In genomic region chr5:140959160-140959559, GRCm38 (mm10) we compare ENCODE assay signal across 14 mouse cellular contexts. TPM values are rescaled to one million over a fixed set of nuclear protein-coding genes. Genes with fewer than 3 reads are reported as not detected.
DNase-seq lines count a peak whose midpoint lies in the region; ATAC-seq and TF ChIP-seq lines count a peak whose summit lies in the region.
"Had no signal": no experiment of that assay in that cellular context is flagged by ENCODE, and none has a peak within 500 bp of the region (broad histone marks: within the 10 kb centered on the region; RNA-seq: fewer than 3 reads in every experiment).

No protein-coding gene starts in this region.

- no peak overlapping the region for H3K27ac ChIP-seq in hindbrain, postnatal 0 days
- no peak overlapping the region for H3K27ac ChIP-seq in hindbrain, embryonic 14.5 days
- H3K27ac ChIP-seq: gastrocnemius, adult 2 months; hindbrain, embryonic 13.5 days; liver, embryonic 13.5 days had no signal

- no peak for DNase-seq in hindbrain, postnatal 0 days (ENCODE audit: low spot score)
- no peak for DNase-seq in hindbrain, embryonic 14.5 days (ENCODE audit: low spot score)
- DNase-seq in right cerebral cortex, adult 18-20 months, result peak; percentile 70
- no peak for DNase-seq in right cerebral cortex, postnatal 4 days
- peak; percentile 50 to 68 for DNase-seq in layer of hippocampus, adult 8-10 months (ENCODE audit: low spot score in 2 of 2)
- DNase-seq in telencephalon, adult 2 months (ENCODE audit: low read depth, low spot score), result peak; percentile 54
- no peak for DNase-seq in urinary bladder, adult 2 months (ENCODE audit: low spot score)
- DNase-seq in adrenal gland, postnatal 10 days, result no peak
- DNase-seq: adrenal gland, postnatal 14 days; gastrocnemius, adult 2 months; liver, embryonic 13.5 days; thymus, adult 2 months had no signal

- no peaks in the 10 kb centered on the region for H3K4me1 ChIP-seq in hindbrain, postnatal 0 days (ENCODE audit: insufficient read depth, low read length)
- no peaks in the 10 kb centered on the region for H3K4me1 ChIP-seq in hindbrain, embryonic 14.5 days (replicated peaks; ENCODE audit: control insufficient read depth, insufficient read depth, low read length)
- H3K4me1 ChIP-seq: hindbrain, embryonic 13.5 days; liver, embryonic 13.5 days had no signal

- H3K36me3 ChIP-seq in hindbrain, postnatal 0 days (ENCODE audit: insufficient read depth, low read length), result no peaks in the 10 kb centered on the region
- no peaks in the 10 kb centered on the region for H3K36me3 ChIP-seq in hindbrain, embryonic 14.5 days (replicated peaks; ENCODE audit: control insufficient read depth, insufficient read depth)
- H3K36me3 ChIP-seq: hindbrain, embryonic 13.5 days; liver, embryonic 13.5 days had no signal

- TF ChIP-seq CTCF in hindbrain, postnatal 0 days (IDR thresholded peaks at IDR 0.05; ENCODE audit: low read depth), result 0 out of 2 replicates have a peak, but pooled peaks have one; percentile 5

- H3K4me3 ChIP-seq in hindbrain, postnatal 0 days (ENCODE audit: low read length), result no peak overlapping the region
- H3K4me3 ChIP-seq in hindbrain, embryonic 14.5 days (replicated peaks; ENCODE audit: low read length), result no peak overlapping the region
- H3K4me3 ChIP-seq: gastrocnemius, adult 2 months; hindbrain, embryonic 13.5 days; liver, embryonic 13.5 days had no signal

- WGBS in hindbrain, postnatal 0 days, result 69% methylated on average over 6 of the region's 6 CpGs
- WGBS in hindbrain, embryonic 14.5 days, result 79% methylated on average over 6 of the region's 6 CpGs

- no peak overlapping the region for H3K4me2 ChIP-seq in hindbrain, postnatal 0 days (ENCODE audit: low read depth, low read length)
- no peak overlapping the region for H3K4me2 ChIP-seq in hindbrain, embryonic 14.5 days (replicated peaks)
- H3K4me2 ChIP-seq: heart, embryonic 11.5 days; hindbrain, embryonic 13.5 days; liver, embryonic 13.5 days had no signal

- no peak overlapping the region for H3K9ac ChIP-seq in hindbrain, postnatal 0 days (replicated peaks; ENCODE audit: low read length)
- H3K9ac ChIP-seq in hindbrain, embryonic 14.5 days, result no peak overlapping the region
- H3K9ac ChIP-seq: hindbrain, embryonic 13.5 days; liver, embryonic 13.5 days had no signal

- H3K9me3 ChIP-seq in hindbrain, postnatal 0 days (ENCODE audit: low read length), result no peaks in the 10 kb centered on the region
- no peaks in the 10 kb centered on the region for H3K9me3 ChIP-seq in hindbrain, embryonic 14.5 days (ENCODE audit: control insufficient read depth, low read length)
- H3K9me3 ChIP-seq: hindbrain, embryonic 13.5 days; liver, embryonic 13.5 days had no signal

- H3K27me3 ChIP-seq in hindbrain, postnatal 0 days (ENCODE audit: insufficient read depth, low read length), result no peaks in the 10 kb centered on the region
- H3K27me3 ChIP-seq in hindbrain, embryonic 14.5 days (ENCODE audit: control insufficient read depth, insufficient read depth, low read length), result no peaks in the 10 kb centered on the region
- H3K27me3 ChIP-seq: hindbrain, embryonic 13.5 days; liver, embryonic 13.5 days had no signal

- no peak for ATAC-seq in hindbrain, postnatal 0 days
- ATAC-seq in hindbrain, embryonic 14.5 days (ENCODE audit: low FRiP score), result no peak

RNA-seq across cellular contexts. Expression of gene Card11, which starts 41.2 kb away (rescaled TPM):
- 0.18 TPM in 1 of 2 replicates, not detected in the other for total RNA-seq in hindbrain, postnatal 0 days (2014; rRNA removed)
- 0.18 TPM in 1 of 2 replicates, not detected in the other for polyA plus RNA-seq in hindbrain, postnatal 0 days (2015; fragmentation: Nextera tagmentation; extraction: Ambion mirVana)
- 0.11 TPM in 1 of 2 replicates, not detected in the other for polyA plus RNA-seq in hindbrain, embryonic 14.5 days (2014; fragmentation: Nextera tagmentation; extraction: Ambion mirVana)
- total RNA-seq in layer of hippocampus, adult 8-10 months (2022), result 1 to 10 TPM in 2 of 4 experiments, under 1 TPM in 2; 0.25 to 2.0 (median 0.85) TPM
- polyA plus RNA-seq in urinary bladder, adult 2 months (2012; rRNA removed), result 1.2 and 1.7 TPM in 2 replicates
- total RNA-seq in adrenal gland, postnatal 10 days (2021), result 1 to 10 TPM; 1.6 to 2.5 TPM

Comparison
In these comparisons a context has a peak if more than half of its experiments do, and no peak if none do; other contexts are left out.
1. DNase-seq: peak in right cerebral cortex, adult 18-20 months (single experiment), layer of hippocampus, adult 8-10 months (2 of 2) and telencephalon, adult 2 months (single experiment); none in hindbrain, postnatal 0 days (single experiment), hindbrain, embryonic 14.5 days (single experiment), right cerebral cortex, postnatal 4 days (single experiment), urinary bladder, adult 2 months (single experiment) and adrenal gland, postnatal 10 days (single experiment).